Mouse (Mus musculus): ENCODE measurements at regions not wholly inside any gene's neighbourhood (a gene's known extent, or its start where the extent isn't known, plus 50 kb on each side); places are given as distances from the start of the nearest gene placed in this dataset.
"Not testable (repeated sequence)": the region's sequence is repeated elsewhere in the genome, so short reads cannot be mapped to it uniquely, and the experiment has no call there.

DNA sequence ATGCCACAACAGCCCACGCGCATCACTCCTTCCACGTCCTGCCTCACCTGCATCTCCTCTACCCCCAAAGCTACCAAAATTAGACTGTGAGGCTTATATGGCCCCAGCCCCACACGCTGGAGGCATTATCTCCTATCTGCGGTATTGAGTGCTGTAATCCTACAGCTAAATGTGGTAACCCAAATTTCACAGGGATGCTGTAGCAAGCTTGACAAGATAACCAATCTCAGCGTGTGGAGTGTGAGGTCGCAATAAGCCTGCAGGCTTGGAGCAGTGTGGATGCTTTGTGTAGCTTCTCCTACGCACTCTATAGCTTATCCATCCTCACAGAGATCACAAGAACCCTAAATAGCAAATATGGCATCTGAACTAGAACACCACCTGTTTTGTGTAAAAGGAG, 251.2 kb upstream of the Kcnh8 start:
- no peak for DNase-seq

DNA sequence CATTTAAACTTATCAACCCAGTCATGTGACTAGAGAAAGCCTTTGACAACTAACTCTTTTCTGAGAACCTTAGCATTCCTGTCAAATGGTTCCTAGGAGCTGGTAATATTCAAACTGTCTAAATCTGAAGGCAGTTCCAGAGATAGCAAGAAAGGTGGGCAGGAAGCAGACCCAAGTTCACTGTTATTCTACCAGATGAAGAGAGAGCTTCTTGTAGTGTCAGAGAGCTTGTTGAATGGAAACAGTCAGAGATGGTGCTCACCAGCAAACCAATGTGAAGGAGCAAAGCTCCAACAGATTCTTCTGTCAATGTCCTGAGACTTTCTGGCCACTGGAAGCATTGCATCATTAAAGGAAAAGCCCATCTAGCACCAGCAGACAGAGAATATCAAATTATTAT, 251.8 kb upstream of the Kcnh8 start:
- no peak for DNase-seq

DNA sequence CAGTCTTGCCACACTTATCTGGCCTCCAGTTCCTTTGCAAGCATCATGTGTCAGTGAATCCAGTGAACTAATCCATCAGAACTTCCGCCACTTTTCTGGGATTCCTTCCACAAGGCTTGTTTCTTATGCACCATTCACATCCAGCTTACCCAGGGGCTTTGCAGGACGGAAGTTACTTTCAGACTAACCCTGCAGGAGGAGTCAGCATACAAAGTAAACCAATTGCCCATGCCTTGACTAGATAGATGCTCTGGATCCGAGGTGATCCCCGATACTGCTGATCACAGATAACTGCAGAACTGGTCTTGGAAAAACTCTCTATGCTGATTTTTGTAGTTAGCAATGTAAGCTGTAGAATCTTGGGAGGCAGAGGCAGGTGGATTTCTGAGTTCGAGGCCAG, 252.6 kb upstream of the Kcnh8 start:
- DNase-seq: no peak

DNA sequence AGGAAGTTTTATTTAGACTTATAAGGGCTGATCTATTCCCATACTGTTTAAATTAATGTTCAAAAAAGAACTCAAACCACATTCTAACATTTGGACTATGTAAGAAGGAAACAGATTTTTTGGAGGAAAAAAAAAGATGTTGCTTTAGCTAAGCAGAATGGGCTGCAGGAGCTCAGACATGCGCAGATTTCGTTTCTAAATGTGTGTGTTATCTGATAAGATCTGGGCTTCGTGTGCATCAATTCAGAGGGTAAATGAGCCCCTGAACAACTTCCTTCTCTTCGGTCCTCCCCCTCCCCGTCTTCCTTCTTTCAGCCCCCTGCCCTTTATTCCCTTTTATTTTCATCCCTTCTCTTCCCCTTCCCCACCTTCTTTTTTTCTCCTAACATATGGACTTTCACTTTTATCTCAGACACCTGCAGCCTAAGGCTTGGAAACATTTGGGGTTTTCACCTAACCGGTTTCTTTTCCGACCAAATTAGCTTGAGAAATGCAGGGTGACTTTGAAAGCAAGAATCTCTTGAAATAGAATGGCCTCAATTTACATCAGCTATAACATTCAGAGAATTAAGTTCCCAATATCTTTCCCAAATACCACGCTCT, 253.9 kb upstream of the Kcnh8 start:
- no peak for DNase-seq

DNA sequence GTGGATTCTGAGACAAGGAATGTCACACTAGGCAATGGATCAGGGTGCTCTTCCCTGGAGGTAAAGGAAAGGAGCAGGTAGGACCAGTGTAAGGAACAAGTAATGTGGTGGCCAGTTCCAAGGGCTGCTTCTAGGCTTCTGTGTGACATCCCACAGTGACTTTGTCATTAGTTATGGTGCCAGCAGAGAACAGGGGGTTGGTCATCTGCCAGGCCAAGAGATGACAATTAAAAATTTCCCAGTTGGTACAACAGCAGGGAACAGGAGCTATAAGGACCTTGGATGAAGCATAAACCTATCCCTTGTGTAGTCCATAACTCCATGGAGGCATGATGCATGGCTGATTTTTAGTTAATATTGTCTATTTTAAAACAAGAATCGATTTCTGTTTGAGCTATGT, 281.9 kb upstream of the Kcnh8 start:
- peak; percentile 40 to 45 for DNase-seq

DNA sequence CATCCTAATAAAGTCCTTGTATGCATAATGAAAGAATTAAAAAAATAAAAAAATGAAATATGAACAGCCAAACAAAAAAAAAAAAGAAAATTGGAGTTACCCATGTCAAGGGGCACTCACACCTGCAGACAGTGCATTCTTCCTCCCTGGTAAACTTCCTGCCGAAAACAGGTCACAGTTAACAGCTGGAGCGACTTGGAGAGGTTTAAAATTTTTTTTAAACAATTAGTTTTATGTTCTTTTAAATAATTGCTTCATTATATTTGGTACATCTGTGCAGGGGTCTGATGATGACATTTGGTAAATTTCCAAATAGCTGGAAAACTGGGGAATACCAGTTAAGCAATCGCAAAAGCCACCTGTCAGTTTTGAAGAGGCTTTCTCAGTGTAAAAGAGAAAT, 285.5 kb upstream of the Kcnh8 start:
- DNase-seq: no peak

DNA sequence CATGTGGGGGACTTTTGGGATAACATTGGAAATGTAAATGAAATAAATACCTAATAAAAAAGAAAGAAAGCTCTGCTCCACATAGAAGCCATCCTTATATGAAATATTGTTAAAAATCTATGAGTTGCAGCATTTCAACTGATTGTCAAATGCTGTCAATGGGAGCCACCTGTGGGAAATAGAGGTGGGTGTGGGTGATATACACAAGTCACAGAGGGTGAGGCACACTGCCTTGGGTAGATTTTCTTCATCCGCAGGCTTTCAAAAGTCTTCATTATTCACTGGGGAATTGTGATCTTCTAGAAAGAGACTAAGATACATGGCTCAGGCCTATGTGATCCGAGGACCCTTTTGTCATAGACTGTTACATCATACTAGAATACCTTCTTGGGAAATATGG, 286.6 kb upstream of the Kcnh8 start:
- no peak for DNase-seq

DNA sequence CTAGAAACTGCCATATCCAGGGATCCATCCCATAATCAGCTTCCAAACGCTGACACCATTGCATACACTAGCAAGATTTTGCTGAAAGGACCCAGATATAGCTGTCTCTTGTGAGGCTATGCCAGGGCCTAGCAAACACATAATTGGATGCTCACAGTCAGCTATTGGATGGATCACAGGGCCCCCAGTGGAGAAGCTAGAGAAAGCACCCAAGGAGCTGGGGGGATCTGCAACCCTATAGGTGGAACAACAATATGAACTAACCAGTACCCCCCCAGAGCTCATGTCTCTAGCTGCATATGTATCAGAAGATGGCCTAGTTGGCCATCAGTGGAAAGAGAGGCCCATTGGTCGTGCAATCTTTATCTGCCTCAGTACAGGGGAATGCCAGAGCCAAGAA, 287.1 kb upstream of the Kcnh8 start:
- DNase-seq: not testable (repeated sequence)

DNA sequence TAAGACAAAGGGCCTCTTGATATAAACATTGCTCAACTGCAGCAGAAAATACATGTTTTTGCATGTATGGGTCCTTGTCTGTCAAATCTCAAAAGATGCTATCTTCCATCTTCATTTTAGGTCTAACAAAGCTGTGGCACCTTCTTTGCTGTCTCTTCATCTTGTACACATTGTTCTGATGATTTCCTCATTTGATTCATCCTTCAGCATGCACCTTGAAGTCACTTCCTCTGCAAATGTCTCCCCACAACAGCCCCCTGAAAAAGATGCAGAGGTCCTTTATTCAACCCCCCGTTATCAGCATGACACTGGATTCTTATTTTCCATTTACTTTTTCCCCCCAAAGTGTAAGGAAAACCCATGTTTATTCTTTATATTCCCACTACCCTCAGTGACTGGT, 290.5 kb upstream of the Kcnh8 start:
- DNase-seq: no peak

DNA sequence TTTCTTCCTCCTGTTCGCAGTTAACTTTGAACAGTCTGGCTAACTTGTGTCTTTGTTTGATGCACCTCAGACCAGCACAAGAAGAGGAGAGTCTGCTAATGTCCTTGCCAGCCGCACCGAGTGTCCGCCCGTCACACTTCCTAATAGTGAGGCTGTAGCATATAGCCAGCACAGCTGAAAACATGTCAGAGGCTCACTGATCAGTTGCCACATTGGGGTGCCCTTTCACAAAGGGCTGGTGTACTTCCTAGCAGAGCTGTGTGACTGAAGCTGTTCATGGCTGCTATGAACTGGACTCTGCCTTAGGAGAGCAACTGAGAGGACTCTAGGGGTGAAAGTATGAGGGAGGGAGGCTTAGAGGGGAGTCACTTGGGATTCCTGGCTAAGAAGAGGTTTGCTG, 293.7 kb upstream of the Kcnh8 start:
- DNase-seq: no peak

DNA sequence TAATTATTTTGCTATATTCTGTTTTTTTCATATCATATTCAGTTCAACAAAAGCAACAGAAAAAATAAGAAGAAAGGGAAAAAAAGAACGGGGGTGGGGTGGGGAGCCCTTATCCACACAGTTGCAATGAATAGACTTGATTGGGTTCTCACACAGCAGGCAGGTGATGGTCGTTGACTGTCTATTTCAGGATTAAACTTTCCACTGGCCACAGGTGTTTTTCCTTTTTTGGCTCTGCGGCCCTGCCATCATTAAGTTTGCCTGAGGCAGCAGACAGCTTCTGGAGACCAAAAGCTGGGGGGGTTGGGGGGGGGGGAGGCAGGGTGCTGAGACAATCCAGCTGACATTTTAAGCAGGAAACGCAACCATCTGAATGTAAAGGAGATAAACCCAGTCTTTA, 298.4 kb upstream of the Kcnh8 start:
- DNase-seq: no peak

DNA sequence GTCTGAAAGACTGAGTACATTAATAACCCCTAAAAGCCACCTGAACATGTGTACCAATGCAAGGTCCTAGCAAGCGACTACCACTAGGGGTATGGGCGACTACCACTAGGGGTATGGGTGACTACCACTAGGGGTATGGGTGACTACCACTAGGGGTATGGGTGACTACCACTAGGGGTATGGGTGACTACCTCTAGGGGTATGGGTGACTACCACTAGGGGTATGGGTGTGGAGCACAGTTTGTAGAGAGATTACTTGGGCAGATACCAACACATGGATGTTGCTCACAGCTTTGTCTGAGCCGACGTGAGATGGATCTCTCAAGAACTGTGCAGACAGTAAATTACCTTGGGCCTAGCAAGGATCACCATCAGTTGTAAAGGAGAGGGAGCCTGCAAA, 299.2 kb upstream of the Kcnh8 start:
- no peak for DNase-seq

DNA sequence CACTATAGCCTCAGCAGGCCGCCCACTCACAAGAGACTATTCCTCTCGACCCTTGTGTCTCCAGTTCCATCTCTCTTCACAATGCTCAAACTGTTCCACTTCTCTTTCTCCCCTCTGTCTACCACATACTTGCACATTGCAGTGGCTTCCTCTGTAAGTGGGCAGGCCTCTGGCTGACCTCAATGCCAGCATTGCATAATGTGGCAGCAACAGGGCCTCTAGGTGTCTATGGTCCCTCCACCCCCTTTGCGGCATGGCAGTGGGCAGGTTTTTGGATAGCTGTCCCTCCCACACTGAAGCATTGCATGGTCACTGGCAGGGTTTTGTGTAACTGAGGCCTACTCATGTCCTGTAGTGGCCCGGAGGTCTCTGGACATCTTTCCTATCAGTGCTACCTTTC, 302.7 kb upstream of the Kcnh8 start:
- no peak for DNase-seq

DNA sequence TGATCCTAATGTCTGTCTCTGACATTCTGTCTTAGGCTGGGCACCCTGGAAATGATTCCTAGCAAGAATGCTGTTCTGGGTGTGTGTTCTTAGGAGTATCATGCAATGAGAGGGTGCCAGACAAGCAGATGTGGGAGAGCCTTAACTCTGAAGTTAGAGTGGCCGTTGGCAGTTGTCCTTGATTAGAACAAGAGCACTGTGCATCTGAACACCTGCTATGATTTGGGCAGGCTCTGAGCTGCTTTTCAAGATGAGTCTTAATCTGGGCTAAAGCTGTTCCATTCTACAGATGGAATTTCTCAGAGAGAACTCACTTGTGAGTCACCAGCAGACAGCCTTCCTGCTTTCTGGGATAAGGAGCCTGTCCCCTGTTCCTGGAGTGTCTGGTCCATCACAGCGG, 317.1 kb upstream of the Kcnh8 start:
- DNase-seq: no peak

DNA sequence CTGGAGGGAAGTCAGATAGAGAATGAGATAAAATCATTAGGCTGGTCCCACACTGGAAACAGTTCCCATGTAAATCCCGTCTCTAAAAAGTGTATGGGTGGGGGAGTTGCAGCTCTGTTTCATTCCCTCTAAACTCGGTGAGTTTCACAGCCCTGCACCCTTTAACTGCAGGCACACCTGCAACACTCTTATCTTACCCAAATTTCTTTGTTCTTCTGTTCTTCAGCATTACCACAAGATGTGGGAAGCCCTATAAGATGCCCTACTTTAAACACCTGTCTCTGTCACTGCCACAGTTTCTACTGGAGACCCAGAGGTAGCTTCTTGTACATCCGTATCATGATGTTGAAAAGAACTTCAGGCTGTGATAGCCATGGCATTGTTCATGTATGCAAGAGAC, 320.2 kb upstream of the Kcnh8 start:
- DNase-seq: no peak

DNA sequence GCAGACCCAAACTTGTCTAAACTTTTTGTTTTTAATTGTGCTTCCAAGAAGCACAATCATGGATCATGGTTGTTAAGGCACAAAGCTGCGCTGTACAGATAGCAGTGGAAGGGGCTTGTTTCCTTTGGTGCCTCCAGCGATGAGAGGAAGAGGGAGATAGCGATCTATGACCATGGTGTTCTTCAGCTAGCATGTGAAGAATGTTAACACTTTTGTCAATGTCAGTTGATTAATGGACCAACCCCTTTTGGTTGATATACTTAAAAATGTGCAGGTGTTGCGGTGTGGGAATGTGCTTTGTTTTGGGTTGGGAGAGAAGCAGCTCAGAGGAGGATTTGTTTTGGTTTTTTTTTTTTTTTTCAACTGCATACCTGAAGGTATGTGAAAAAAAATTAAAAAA, 324.0 kb upstream of the Kcnh8 start:
- no peak for DNase-seq

DNA sequence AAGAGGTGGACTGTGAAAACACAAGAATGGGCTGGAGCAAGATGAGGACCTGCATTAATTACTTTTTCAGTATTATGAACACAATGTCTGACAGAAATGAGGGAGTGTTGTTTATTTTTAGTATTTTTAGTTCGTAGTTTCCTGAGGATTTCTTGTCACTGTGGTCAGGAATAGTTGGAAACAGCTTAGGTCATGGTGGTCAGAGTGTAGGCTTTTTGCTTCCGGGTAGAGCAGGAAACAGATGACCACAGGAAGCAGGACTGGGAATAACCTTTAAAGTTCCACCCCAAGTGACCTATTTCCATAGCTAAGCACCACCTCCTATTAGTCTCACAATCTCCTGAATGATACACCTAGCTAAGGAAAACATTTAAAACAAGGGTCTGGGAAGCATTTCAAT, 333.7 kb upstream of the Kcnh8 start:
- DNase-seq: no peak

DNA sequence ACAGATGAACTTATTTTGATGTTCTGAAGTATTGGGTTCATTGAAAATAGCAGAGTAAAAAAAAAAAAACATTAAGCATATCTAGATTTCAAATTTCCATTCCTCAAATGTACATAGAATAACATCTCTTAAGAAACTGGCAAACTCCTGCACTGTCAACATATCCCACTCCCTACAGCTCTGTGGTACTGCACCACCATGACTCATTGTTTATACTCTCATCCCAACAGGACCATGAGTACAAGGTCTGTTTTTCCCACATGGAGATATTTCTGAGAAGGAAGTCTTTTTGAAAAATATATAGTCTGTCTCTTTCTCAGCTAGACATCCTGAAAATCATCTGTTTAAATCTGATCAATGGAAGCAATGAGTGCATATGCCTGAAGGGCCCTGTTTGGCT, 351.2 kb upstream of the Kcnh8 start:
- no peak for DNase-seq

DNA sequence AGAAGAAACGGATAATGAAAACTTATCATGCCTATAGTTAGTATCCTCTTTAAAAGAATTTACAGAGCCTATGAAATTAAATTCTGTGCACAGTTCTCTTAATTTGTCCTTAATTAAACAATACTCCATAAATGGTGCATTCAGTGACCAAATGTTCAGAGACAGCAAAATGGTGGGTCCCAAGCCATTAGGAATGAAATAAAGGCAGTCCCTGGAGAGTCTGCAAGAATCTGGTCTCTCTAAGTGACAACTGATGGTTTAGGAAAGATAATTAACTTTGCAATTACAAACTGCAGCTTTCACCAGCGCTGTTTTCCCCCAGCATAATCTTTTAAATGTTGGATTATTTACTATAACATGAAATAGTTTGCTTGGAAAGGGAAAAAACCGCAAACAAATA, 376.9 kb upstream of the Kcnh8 start:
- no peak for DNase-seq

DNA sequence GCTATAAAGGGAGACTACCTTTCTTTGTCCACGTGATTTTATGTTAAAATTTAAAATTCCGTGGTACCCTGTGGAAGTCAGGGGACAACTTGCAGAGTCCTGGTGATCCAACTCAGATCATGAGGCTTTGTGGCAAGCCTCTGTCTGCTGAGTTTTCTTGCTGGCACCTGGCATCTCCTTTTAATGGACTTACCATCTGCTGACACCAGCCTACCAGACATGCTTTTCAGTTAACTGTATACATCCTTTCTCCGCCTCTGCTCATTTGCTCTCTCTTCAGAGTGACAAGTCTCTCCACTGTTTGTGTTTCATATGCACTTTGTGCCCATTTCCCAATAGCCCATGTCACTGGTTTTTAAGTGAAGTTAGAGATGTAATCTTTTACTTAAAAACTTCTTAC, 382.1 kb upstream of the Kcnh8 start:
- no peak for DNase-seq

DNA sequence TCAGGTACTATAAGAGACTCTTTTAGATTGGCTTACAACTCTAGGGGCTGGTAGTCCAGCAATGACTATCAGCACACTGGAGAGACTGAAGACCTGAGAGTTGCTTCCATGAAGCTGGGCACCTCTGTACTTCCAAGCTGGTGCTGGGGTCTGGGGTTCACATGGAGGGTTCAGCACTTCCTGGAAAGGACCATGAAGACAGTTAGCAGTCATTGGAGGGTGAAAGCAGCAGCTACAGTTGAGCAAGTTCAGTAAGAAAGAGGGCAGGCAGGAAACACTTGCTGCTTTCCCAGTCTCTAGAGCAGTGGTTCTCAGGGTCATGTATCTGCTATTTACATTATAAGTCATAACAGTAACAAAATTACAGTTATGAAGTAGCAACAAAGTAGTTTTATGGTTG, 384.3 kb upstream of the Satb1 start:
- DNase-seq: no peak

DNA sequence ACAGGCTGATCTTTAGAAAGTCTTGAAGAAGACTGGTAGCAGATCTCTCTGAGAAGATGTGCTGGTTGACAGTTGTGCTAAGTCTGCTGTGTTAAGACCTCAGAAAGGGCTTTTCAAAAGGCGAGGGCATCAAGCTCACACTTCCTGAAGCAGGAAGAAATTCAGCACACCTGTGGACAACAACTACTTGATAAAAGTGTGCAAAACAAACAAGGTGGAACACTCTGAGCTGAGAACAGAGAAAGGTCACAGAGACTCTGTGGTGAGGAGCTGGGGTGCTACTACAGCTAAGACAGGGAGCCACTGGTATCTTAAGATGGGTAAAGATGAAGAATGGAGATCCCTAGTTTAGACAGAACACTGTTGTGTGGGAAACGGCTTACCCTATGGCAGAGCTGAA, 379.9 kb upstream of the Satb1 start:
- no peak for DNase-seq

DNA sequence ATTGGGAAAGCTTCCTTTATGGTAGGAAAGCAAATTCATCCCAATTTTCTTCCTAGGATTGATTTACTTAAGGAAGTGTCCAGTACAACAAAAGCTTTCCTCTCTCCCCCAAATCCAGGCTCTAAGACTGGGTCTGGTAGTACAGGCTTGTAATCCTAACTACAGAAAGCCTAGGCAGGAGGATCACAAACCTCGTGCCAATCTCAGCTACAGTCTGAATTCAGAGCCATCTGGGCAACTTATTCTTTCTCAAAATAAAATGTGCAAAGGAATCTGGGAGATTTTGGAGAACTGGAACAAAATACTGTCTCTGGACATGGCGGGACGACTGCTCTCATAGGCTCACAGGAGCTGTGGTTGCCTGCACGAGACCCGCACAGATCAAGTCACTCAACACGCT, 377.4 kb upstream of the Satb1 start:
- no peak for DNase-seq

DNA sequence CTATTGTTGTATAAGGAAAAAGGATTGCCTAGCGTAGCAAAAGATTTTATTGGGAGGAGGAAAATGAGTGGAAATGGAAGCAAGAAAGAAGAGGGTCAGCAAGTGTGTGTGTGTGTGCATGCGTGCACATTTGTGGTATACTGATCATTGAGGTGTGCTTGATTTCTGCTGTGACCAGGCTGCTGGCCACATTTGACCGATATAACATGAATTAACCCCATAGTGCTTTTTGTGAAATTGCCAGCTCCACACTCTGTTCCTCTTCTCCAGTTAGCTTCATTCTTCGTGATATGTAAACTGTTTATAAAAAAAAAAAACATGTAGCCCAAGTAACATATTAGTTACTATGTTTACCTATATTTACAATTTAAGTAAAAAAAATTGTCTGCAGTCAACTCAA, 364.6 kb upstream of the Satb1 start:
- no peak for DNase-seq

DNA sequence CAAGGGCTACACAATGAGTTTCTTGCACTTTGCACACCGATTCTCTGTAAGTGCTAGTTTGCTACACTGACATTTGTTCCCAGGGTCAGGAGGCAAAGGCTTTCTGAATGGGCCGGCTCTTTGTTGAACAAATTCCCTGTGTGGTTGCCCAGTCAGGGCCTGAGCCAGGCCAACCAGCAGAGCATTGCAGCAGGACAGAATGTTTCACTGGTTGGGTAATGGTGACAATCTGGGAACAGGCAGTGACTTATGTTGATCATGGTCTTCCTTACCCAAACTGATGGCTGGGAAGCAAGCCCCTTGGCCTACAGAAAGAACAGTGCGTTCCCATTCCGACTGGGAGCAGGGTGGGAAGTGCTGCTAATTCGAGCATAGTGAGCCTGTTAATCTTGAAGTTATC, 363.7 kb upstream of the Satb1 start:
- peak; percentile 17 to 19 for DNase-seq

DNA sequence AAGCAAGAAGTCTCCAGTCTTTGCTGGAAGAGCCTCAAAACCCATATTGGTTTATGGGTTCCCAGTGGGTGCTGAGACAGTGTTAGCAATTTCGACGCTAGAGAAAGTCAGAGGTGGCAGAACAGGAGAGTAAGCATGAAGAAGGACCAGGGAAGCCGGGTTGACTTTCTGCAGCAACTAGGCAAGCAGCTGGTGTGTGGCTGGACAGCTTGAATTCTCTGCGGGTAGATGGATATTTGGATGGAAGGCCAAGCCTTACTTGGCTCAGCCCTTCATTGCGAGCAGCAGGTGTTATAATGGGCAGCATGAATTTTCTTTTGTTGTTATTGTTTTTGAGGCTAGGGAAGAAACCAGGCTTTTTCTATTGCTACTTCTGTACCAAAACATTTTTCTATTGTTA, 362.7 kb upstream of the Satb1 start:
- peak; percentile 38 to 51 for DNase-seq
